Mouse (Mus musculus) G1E (cell line): ENCODE data around the gene Ccl3. TPM values are rescaled to one million over a fixed set of nuclear protein-coding genes. Genes with fewer than 3 reads are reported as not detected.

ENCODE experiments used
- ATAC-seq: 2 replicates; pipeline ENCODE4 v1.8.0; 2016; ENCODE audit warnings: mild to moderate bottlenecking; ENCODE audit not compliant: insufficient number of reproducible peaks, poor library complexity, low FRiP score, severe bottlenecking; ENCODE audit errors: extremely low read depth
- DNase-seq: peaks from one replicate; pipeline ENCODE4 v3.0.0; 2012; ENCODE audit warnings: low spot score
- H3K27me3 ChIP-seq: 2 replicates; pipeline ENCODE4 v1.6.1; 2012; ENCODE audit warnings: mild to moderate bottlenecking, low read length, inconsistent platforms; ENCODE audit not compliant: insufficient read depth
- H3K36me3 ChIP-seq: replicated peaks from 2 replicates; pipeline ENCODE3; 2012; ENCODE audit warnings: mild to moderate bottlenecking, inconsistent platforms
- H3K4me1 ChIP-seq: 2 replicates; pipeline ENCODE4 v1.6.1; 2012; ENCODE audit warnings: low read depth, low read length, inconsistent platforms, mixed read lengths; ENCODE audit not compliant: insufficient read depth
- H3K4me3 ChIP-seq: 2 replicates; pipeline ENCODE4 v1.5.1; 2012; ENCODE audit warnings: low read depth, mild to moderate bottlenecking, inconsistent platforms, low read length, moderate library complexity, mixed read lengths
- H3K9me3 ChIP-seq: replicated peaks from 2 replicates; pipeline ENCODE4 v1.6.1; 2012; ENCODE audit warnings: inconsistent platforms
- CTCF ChIP-seq: IDR thresholded peaks from 2 replicates; pipeline ENCODE4 v1.5.1; 2012; ENCODE audit warnings: low read depth, low read length, inconsistent platforms, mixed read lengths
- GATA1 ChIP-seq: IDR thresholded peaks from 2 replicates; pipeline ENCODE4 v1.6.1; 2012; ENCODE audit warnings: borderline replicate concordance, low read length, inconsistent platforms, mixed read lengths
- GATA2 ChIP-seq: IDR thresholded peaks from 2 replicates; pipeline ENCODE4 v1.6.1; 2012; ENCODE audit warnings: low read depth, low read length, inconsistent platforms, borderline replicate concordance
- POLR2AphosphoS5 ChIP-seq: IDR thresholded peaks from 2 replicates; pipeline ENCODE4 v1.6.1; 2012; ENCODE audit warnings: low read depth, low read length, inconsistent platforms; ENCODE audit not compliant: insufficient replicate concordance
- TAL1 ChIP-seq: conservative IDR thresholded peaks from 2 replicates; pipeline ENCODE4 v1.6.1; 2012; ENCODE audit warnings: low read depth, low read length, inconsistent platforms, mixed read lengths
- polyA plus RNA-seq: library from polyadenylated mRNA; stranded (reverse); fragments of >175 nt; gene quantifications from 2 replicates; pipeline ENCODE4 v1.2.3, GENCODE M21; 2012
- total RNA-seq, 2 experiments: library from RNA; stranded (forward) in 1 of 2; stranded (reverse) in 1 of 2; fragments of 200-1000 nt in 1 of 2; fragments of >200 nt in 1 of 2; fragmentation: Nextera tagmentation in 1 of 2; gene quantifications; 2 replicates each; pipeline ENCODE4 v1.2.3; 2014 to 2017

The Ccl3 gene
- total and polyA plus RNA-seq, 3 experiments, result 2.7 TPM; not detected in 2

- no peak for DNase-seq
- TF ChIP-seq GATA2 (no peak), GATA1 (no peak), TAL1 (no peak), CTCF (no peak), POLR2AphosphoS5 (no peak)
- Histone ChIP-seq H3K27me3 (peaks cover 11% of the 10 kb centered on the region), H3K4me3 (no peak overlapping the region), H3K4me1 (no peaks in the 10 kb centered on the region), H3K36me3 (no peaks in the 10 kb centered on the region), H3K9me3 (no peaks in the 10 kb centered on the region)
- no peak for ATAC-seq
Measured at GRCm38 (mm10) chr11:83658797-83659196, 9.6 kb upstream of the Ccl3 start.

GRCm38 (mm10) chr11:83657508-83657907 is 8.4 kb upstream of the Ccl3 start:
- ATAC-seq (no peak), DNase-seq (no peak)
- no peaks in the 10 kb centered on the region for H3K36me3 ChIP-seq
- TF ChIP-seq TAL1, result no peak
- no peak for TF ChIP-seq CTCF
- TF ChIP-seq GATA1, result no peak
- no peak for TF ChIP-seq GATA2
- TF ChIP-seq POLR2AphosphoS5, result no peak
- no peaks in the 10 kb centered on the region for H3K4me1 ChIP-seq
- peaks cover 11% of the 10 kb centered on the region for H3K27me3 ChIP-seq
- no peaks in the 10 kb centered on the region for H3K9me3 ChIP-seq
- H3K4me3 ChIP-seq, result no peak overlapping the region

GRCm38 (mm10) chr11:83654606-83655005 is 5.5 kb upstream of the Ccl3 start:
- TF ChIP-seq CTCF (no peak), POLR2AphosphoS5 (no peak), TAL1 (no peak), GATA2 (no peak), GATA1 (no peak)
- DNase-seq (no peak), ATAC-seq (no peak)
- Histone ChIP-seq H3K4me1 (no peaks in the 10 kb centered on the region), H3K9me3 (no peaks in the 10 kb centered on the region), H3K27me3 (no peaks in the 10 kb centered on the region), H3K36me3 (no peaks in the 10 kb centered on the region), H3K4me3 (no peak overlapping the region)

- ATAC-seq (no peak), DNase-seq (no peak)
- Histone ChIP-seq H3K4me1 (no peaks in the 10 kb centered on the region), H3K9me3 (no peaks in the 10 kb centered on the region), H3K27me3 (no peaks in the 10 kb centered on the region), H3K36me3 (no peaks in the 10 kb centered on the region), H3K4me3 (no peak overlapping the region)
- TF ChIP-seq CTCF, result no peak
- no peak for TF ChIP-seq TAL1
- no peak for TF ChIP-seq GATA1
- TF ChIP-seq POLR2AphosphoS5, result no peak
- TF ChIP-seq GATA2, result no peak
Measured at GRCm38 (mm10) chr11:83646356-83647149, 2.6 kb downstream of the Ccl3 start.

GRCm38 (mm10) chr11:83645521-83645920 is 3.6 kb downstream of the Ccl3 start, which contains the start of gene Rpl9-ps1:
Gene Rpl9-ps1, minus strand, starts transcription at chr11:83645621.
- Histone ChIP-seq H3K9me3 (no peaks in the 10 kb centered on the region), H3K4me3 (no peak within 1 kb of the TSS), H3K4me1 (no peaks in the 10 kb centered on the region), H3K36me3 (no peaks in the 10 kb centered on the region), H3K27me3 (no peaks in the 10 kb centered on the region)
- ATAC-seq (no peak), DNase-seq (no peak)
- TF ChIP-seq CTCF, result no peak
- no peak for TF ChIP-seq GATA2
- TF ChIP-seq POLR2AphosphoS5, result no peak
- no peak for TF ChIP-seq TAL1
- TF ChIP-seq GATA1, result no peak

GRCm38 (mm10) chr11:83641216-83641615 is 7.9 kb downstream of the Ccl3 start:
- no peak for TF ChIP-seq CTCF
- no peak for TF ChIP-seq GATA2
- no peak for TF ChIP-seq GATA1
- Histone ChIP-seq H3K4me1 (no peaks in the 10 kb centered on the region), H3K27me3 (peaks cover 3% of the 10 kb centered on the region), H3K9me3 (no peaks in the 10 kb centered on the region), H3K4me3 (no peak overlapping the region), H3K36me3 (no peaks in the 10 kb centered on the region)
- no peak for DNase-seq
- ATAC-seq, result no peak
